Mouse (Mus musculus) kidney, adult 10 weeks (tissue): ENCODE measurements around the gene Tmem88. TPM values are rescaled to one million over a fixed set of nuclear protein-coding genes. Genes with fewer than 3 reads are reported as not detected.

Experiments used
- polyA plus RNA-seq: library from polyadenylated mRNA; stranded (reverse); fragments of 350-450 nt; fragmentation: Illumina TruSeq; extraction: RNeasy Lipid Tissue Mini Kit (QIAGEN cat#74804); gene quantifications from one replicate; pipeline ENCODE4 v1.2.3, GENCODE M21; 2014; ENCODE audit warnings: low read depth, low replicate concordance

The Tmem88 gene
- 0.65 TPM for polyA plus RNA-seq

DNA sequence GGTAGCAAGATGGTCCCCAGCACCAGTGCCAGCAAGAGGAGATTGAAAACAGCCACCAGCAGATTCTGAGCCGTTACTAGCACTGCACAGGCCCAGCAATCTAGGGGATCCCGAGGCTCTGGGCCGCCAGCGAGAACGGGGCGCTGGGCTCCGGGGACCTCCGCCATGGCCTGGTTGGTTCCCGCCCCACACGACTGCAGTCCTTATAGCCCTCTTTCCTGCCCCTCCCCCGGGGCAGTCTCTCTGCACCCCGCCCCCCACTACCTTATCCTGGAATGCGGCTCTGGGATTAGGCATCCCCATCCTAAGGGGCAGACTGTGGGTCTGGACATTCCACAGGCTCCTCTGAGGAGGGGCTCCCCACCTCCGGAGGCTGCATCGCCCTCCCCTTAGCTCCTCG lies at the start of gene Tmem88:
Gene Tmem88 (minus strand): TSS at position 176 of the 400 bp plus-strand sequence.

DNA sequence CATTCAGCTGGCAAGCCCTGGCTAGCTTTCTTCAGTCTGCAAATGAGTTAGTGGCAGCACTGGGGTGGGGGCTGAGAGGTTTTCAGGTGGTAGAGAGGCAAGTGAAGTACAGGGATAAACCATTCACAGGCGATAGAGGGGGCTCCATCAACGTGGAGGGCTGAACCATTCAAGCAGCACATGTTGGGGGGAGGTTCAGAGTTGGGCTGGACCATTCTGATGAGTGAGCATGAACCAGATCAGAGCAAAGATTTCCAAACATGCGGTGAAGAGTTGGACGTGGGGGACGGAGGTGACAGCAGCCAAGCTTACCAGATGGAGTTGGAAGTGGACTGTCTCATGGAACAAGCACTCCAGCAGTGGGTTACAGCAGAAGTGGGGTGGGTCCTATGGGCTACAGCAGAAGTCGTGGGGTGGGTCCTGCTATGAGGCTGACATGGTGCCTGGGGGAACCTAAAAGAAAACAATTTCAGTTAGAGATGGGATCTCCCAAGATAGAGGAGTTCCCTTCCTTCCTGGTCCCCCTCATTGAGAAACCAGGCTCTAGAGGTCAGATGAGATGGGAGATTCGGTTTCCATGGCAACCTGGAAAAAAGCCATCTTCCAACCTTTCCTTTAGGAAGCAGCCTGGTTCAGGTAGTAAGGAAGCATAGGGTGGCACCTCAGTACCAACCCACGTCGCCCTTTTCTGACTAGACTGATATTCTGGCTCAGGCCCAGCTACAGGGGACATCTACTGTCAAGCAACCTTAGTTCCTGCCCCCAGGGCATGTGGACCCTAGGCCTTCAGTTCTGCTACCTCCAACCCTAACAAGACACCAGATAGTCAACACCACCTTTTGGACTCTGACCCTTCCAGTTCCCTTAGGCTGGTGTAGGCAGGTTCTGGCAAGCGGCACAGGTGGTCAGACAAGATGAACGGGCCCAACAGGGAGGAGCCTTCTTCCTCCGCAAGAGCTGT lies 15.5 kb upstream of the Tmem88 start, which contains the start of gene Kdm6b:
Gene Kdm6b (minus strand): TSS at position 455 of the 961 bp plus-strand sequence.

DNA sequence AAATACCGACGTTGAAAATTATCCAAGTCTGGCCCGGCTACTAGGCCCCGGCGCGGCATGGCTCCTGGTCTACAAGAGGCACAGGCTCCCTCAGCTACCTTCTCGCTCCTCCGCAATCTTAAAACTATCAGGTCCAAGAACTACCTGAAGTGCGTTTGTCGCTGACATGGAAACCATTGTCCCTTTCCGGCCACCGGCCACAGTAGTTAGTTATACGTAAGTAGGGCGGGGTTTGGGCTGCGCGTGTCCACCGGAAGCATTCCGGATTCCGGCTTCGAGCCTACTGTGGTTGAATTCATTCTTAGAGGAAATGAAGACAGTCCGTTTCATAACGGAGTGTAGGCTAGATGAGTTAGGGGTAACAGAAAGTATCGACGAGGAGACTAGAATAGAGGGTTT lies 2.8 kb downstream of the Tmem88 start, which contains the start of the genes Naa38 and Cyb5d1:
Gene Naa38 (plus strand): TSS at position 253 of the 399 bp plus-strand sequence.
Gene Cyb5d1 (minus strand): TSS at position 397 of the 399 bp plus-strand sequence.

DNA sequence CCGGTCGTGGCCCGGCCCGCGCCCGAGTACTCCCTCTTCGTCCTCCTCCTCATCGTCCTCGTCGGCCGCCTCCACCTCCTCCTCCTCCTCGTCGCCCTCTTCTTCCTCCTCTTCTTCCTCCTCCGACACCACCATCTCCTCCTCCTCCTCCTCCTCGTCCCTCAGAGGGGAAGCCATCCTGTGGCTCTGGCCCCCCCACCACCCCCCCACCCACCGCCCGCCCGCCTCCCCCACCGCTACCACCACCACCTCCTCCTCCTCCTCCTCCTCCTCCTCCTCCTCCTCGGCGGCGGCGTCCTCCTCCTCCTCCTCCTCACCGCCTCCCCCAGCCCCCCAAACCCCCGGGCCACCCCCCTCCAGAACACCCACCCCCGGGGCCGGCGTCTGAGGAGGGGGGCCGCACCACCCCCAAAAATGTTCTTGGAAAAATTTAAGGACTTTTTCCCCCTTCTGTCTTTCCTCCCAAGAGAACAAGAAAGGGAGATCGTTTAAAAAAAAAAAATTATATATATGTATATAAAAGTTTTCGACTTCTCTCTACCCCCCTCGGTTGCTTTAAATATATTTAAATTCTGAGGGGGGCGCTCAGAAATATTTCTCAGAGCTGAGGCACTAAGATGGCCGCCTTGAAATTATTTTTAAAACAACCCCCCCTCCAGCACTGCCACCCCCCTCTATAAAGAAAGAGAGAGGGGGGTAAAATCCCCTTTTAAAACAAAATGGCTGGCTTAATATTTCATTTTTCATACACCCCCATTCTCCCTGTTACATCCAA lies 28.6 kb downstream of the Tmem88 start, which contains the start of gene Chd3:
Gene Chd3 (minus strand): TSS at position 192 of the 775 bp plus-strand sequence.

Other genes starting within 250 kb of the Tmem88 start
- gene Alox12b, start 241.2 kb downstream of the Tmem88 start, polyA plus RNA-seq = not detected
- gene Alox8, start 200.4 kb downstream of the Tmem88 start, polyA plus RNA-seq = not detected
- gene Gucy2e, start 161.2 kb downstream of the Tmem88 start, polyA plus RNA-seq = not detected
- gene Cntrob, start 74.5 kb downstream of the Tmem88 start, polyA plus RNA-seq = 1.6 TPM
- 43.8 TPM for gene Trappc1, start 74.3 kb downstream of the Tmem88 start, polyA plus RNA-seq
- gene Kcnab3, start 72.0 kb downstream of the Tmem88 start, polyA plus RNA-seq = 0.40 TPM
- 4.6 TPM for gene Rnf227, start 57.8 kb downstream of the Tmem88 start, polyA plus RNA-seq
- gene Chd3, start 28.8 kb downstream of the Tmem88 start, polyA plus RNA-seq = 20.4 TPM
- gene Naa38, start 2.7 kb downstream of the Tmem88 start, polyA plus RNA-seq = 4.1 TPM
- 41.9 TPM for gene Cyb5d1, start 2.6 kb downstream of the Tmem88 start, polyA plus RNA-seq
- gene Kdm6b, start 15.4 kb upstream of the Tmem88 start, polyA plus RNA-seq = 2.0 TPM
- not detected for gene Dnah2, start 150.9 kb upstream of the Tmem88 start, polyA plus RNA-seq
- not detected for gene Efnb3, start 162.0 kb upstream of the Tmem88 start, polyA plus RNA-seq
- 2.1 TPM for gene Wrap53, start 182.0 kb upstream of the Tmem88 start, polyA plus RNA-seq
- gene Trp53, start 182.1 kb upstream of the Tmem88 start, polyA plus RNA-seq = 2.5 TPM
- 15.9 TPM for gene Atp1b2, start 207.7 kb upstream of the Tmem88 start, polyA plus RNA-seq
- 0.32 TPM for gene Shbg, start 219.7 kb upstream of the Tmem88 start, polyA plus RNA-seq
- gene Sat2, start 223.8 kb upstream of the Tmem88 start, polyA plus RNA-seq = 7.5 TPM
- gene Fxr2, start 234.8 kb upstream of the Tmem88 start, polyA plus RNA-seq = 9.5 TPM